Mouse (Mus musculus) hindbrain, embryonic 14.5 days (tissue): ENCODE measurements around the gene Dock2. TPM values are rescaled to one million over a fixed set of nuclear protein-coding genes. Genes with fewer than 3 reads are reported as not detected.

Experiments used
- ATAC-seq: fragments of 200-750 bp; cut with Nextera tagmentation; 2 replicates; pipeline ENCODE4 v1.8.0; 2017; ENCODE audit warnings: moderate number of reproducible peaks, mild to moderate bottlenecking, moderate TSS enrichment, moderate library complexity; ENCODE audit not compliant: low FRiP score
- DNase-seq: peaks from one replicate; pipeline ENCODE4 v3.0.0-alpha.2; 2015; ENCODE audit warnings: low spot score
- H3K27ac ChIP-seq: fragments of 300-500 bp; sonication (generic); 2 replicates; pipeline ENCODE4 v1.5.1; 2014; ENCODE audit warnings: mild to moderate bottlenecking, moderate library complexity
- H3K27me3 ChIP-seq: fragments of 300-500 bp; sonication (generic); 2 replicates; pipeline ENCODE4 v1.6.1; 2014; ENCODE audit warnings: mild to moderate bottlenecking, low read length, mixed read lengths; ENCODE audit not compliant: control insufficient read depth, insufficient read depth
- H3K36me3 ChIP-seq: fragments of 300-500 bp; sonication (generic); replicated peaks from 2 replicates; pipeline ENCODE4 v1.6.1; 2014; ENCODE audit not compliant: control insufficient read depth, insufficient read depth
- H3K4me1 ChIP-seq: fragments of 300-500 bp; sonication (generic); replicated peaks from 2 replicates; pipeline ENCODE4 v1.6.1; 2014; ENCODE audit warnings: antibody characterized with exemption, low read length, mixed read lengths; ENCODE audit not compliant: control insufficient read depth, insufficient read depth
- H3K4me2 ChIP-seq: fragments of 300-500 bp; sonication (generic); replicated peaks from 2 replicates; pipeline ENCODE4 v1.6.1; 2014; ENCODE audit warnings: mild to moderate bottlenecking, moderate library complexity
- H3K4me3 ChIP-seq: fragments of 300-500 bp; sonication (generic); replicated peaks from 2 replicates; pipeline ENCODE4 v1.5.1; 2014; ENCODE audit warnings: mild to moderate bottlenecking, low read length
- H3K9ac ChIP-seq: fragments of 300-500 bp; sonication (generic); 2 replicates; pipeline ENCODE4 v1.6.1; 2014
- H3K9me3 ChIP-seq: fragments of 300-500 bp; sonication (generic); 2 replicates; pipeline ENCODE4 v1.6.1; 2016; ENCODE audit warnings: low read length; ENCODE audit not compliant: control insufficient read depth
- WGBS: fragments of 180-500 bp; shearing (Covaris S2); extraction: QIAGEN DNeasy Blood & Tissue Kit; methylation state at CpG from one replicate; pipeline ENCODE4 v1.1.7; 2014; 5-methylcytosine and 5-hydroxymethylcytosine counted together
- polyA plus RNA-seq: library from polyadenylated mRNA; unstranded; fragments of >200 nt; fragmentation: Nextera tagmentation; extraction: Ambion mirVana; gene quantifications from 2 replicates; pipeline ENCODE4 v1.2.1, GENCODE M21; 2014

Dock2 gene
- polyA plus RNA-seq, 1 experiment from 2014 or later = 0.84 TPM

DNA sequence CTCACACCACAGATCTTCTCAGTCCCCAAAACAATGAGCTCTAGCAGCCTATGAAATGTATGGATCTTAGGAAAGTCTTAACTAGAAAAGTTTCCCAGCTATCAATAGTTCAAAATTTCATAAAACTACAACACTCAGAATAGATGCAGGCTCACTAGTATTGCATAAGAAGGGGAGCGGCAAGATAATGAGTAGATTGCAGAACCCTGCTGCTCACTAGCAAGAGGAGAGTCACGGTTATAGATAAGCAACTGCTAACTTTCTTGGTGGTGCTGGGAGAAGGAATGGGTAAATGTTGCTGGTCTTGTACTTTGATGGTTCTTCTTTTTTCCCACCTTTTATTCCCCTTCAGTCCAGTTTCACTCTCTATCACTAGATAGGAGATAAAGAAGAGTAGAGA lies 291.5 kb downstream of the Dock2 start:
- ATAC-seq = no peak

DNA sequence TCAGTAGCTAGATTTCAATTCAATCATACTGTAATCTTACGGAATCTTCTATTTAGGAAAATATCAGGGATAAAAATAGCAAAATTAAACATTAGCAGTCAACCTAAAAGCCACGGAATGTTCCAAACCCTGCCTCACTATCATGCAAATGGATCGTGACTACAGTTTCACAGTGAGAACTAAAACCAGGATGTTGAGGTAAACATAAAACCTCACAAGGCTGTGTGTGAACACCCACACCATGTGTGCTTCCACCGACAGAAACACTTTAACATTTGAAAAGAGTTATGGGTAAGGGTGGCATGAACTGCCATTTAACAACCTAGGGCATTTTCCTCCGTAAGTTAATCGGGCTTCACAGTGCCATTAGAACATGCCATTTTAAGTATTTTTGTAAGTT lies 294.1 kb downstream of the Dock2 start:
- no peak overlapping the region for H3K9ac ChIP-seq
- 89% methylated on average over 6 of the region's 6 CpGs for WGBS

More for the DNA sequence above, 291.5 kb downstream of the Dock2 start:
- Histone ChIP-seq H3K27me3 (no peaks in the 10 kb centered on the region), H3K27ac (no peak overlapping the region), H3K4me2 (no peak overlapping the region), H3K36me3 (no peaks in the 10 kb centered on the region), H3K4me3 (no peak overlapping the region), H3K9me3 (no peaks in the 10 kb centered on the region), H3K4me1 (no peaks in the 10 kb centered on the region), H3K9ac (no peak overlapping the region)
- 89% methylated on average over 2 of the region's 2 CpGs for WGBS
- no peak for DNase-seq

GRCm38 (mm10) chr11:34479301-34479700 lies 304.4 kb downstream of the Dock2 start:
- Histone ChIP-seq H3K4me3 (no peak overlapping the region), H3K27ac (no peak overlapping the region), H3K9ac (no peak overlapping the region), H3K4me1 (no peaks in the 10 kb centered on the region), H3K4me2 (no peak overlapping the region), H3K36me3 (no peaks in the 10 kb centered on the region), H3K9me3 (no peaks in the 10 kb centered on the region), H3K27me3 (no peaks in the 10 kb centered on the region)
- DNase-seq = no peak
- 86% methylated on average over 5 of the region's 5 CpGs for WGBS
- no peak for ATAC-seq

More for the DNA sequence above, 294.1 kb downstream of the Dock2 start:
- H3K4me3 ChIP-seq = no peak overlapping the region
- H3K4me2 ChIP-seq = no peak overlapping the region
- H3K4me1 ChIP-seq = no peaks in the 10 kb centered on the region
- H3K36me3 ChIP-seq = no peaks in the 10 kb centered on the region
- no peak for DNase-seq
- ATAC-seq = no peak
- no peak overlapping the region for H3K27ac ChIP-seq
- H3K9me3 ChIP-seq = no peaks in the 10 kb centered on the region
- H3K27me3 ChIP-seq = no peaks in the 10 kb centered on the region

GRCm38 (mm10) chr11:34469792-34470191 lies 313.9 kb downstream of the Dock2 start:
- 68% methylated on average over 2 of the region's 2 CpGs for WGBS
- no peak for ATAC-seq
- no peaks in the 10 kb centered on the region for H3K9me3 ChIP-seq
- H3K9ac ChIP-seq = no peak overlapping the region
- H3K27ac ChIP-seq = 0 out of 2 replicates have a peak overlapping the region, but pooled peaks have one; percentile 5
- no peaks in the 10 kb centered on the region for H3K36me3 ChIP-seq
- no peak overlapping the region for H3K4me3 ChIP-seq
- no peak overlapping the region for H3K4me2 ChIP-seq
- no peak for DNase-seq
- H3K4me1 ChIP-seq = no peaks in the 10 kb centered on the region
- H3K27me3 ChIP-seq = no peaks in the 10 kb centered on the region

DNA sequence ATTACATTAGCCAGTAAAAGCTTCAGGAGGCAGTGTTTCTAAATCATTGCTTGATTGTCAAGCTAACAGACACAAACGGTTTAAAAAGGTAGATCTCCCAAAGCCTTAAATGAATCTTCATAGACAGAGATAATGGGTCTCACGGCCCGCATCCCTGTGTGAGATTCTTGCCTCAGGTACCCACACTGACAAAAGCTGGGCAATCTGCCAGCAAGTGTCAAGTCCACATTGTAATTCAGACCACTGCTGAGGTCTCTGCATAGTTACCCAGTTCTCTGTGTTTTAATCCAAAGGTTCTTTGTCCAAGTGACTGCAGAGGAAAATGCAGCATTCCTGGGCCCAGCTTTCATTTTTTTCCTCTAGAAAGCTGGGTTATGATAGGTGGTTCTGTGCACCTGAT lies 315.1 kb downstream of the Dock2 start:
- 37% methylated on average over 3 of the region's 3 CpGs for WGBS
- ATAC-seq = no peak
- H3K4me2 ChIP-seq = no peak overlapping the region
- 0 out of 2 replicates have a peak overlapping the region, but pooled peaks have one; percentile 4 for H3K27ac ChIP-seq
- no peaks in the 10 kb centered on the region for H3K4me1 ChIP-seq
- H3K36me3 ChIP-seq = no peaks in the 10 kb centered on the region
- H3K27me3 ChIP-seq = no peaks in the 10 kb centered on the region
- DNase-seq = peak; percentile 69
- H3K9ac ChIP-seq = no peak overlapping the region
- no peak overlapping the region for H3K4me3 ChIP-seq
- H3K9me3 ChIP-seq = no peaks in the 10 kb centered on the region

DNA sequence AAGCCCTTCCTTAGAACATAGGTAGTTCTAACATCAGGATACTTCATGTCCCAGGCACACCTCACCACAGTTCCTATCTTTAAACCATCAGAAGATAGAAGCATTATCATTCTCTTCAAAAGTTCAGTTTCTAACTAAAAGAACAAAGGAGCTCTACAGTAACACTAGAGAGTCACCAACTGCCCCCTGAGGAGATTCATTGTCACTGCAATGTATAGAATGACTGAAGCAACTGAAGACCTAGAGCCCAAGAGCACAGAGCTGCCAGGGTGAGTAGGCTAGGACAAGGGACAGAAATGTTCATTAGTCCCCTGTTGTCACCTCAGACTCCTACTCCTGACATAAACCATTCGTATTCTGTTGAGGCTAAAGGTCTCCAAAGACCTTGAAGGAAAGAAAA lies 316.6 kb downstream of the Dock2 start:
- Histone ChIP-seq H3K27ac (no peak overlapping the region), H3K36me3 (no peaks in the 10 kb centered on the region), H3K4me3 (no peak overlapping the region), H3K27me3 (no peaks in the 10 kb centered on the region), H3K9me3 (no peaks in the 10 kb centered on the region), H3K9ac (no peak overlapping the region), H3K4me2 (no peak overlapping the region), H3K4me1 (no peaks in the 10 kb centered on the region)
- DNase-seq = no peak
- ATAC-seq = no peak
- WGBS = 58% methylated on average over 1 of the region's 1 CpGs

DNA sequence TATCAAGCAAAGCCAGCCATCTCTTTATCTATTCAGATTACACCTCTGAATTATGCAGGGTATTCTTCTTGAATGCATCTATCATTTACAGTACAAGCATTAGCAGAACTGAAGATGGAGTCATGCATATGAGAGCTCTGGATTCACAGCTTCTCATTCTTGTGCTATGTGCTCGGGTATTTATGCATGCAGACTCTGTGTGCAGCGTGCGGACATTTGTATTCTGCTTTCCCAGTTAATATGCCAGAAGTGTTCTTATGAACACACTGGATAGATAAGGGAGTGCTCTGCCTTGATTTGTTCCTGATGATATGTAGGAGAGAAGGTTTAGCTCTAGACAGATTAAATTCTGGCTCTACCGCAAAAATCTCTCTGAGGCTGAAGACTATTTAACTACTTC lies 333.7 kb downstream of the Dock2 start:
- 71% methylated on average over 4 of the region's 4 CpGs for WGBS
- no peak for DNase-seq
- no peaks in the 10 kb centered on the region for H3K36me3 ChIP-seq
- no peak for ATAC-seq
- H3K27ac ChIP-seq = no peak overlapping the region
- no peak overlapping the region for H3K4me3 ChIP-seq
- H3K9ac ChIP-seq = no peak overlapping the region
- H3K4me1 ChIP-seq = no peaks in the 10 kb centered on the region
- H3K9me3 ChIP-seq = no peaks in the 10 kb centered on the region
- no peak overlapping the region for H3K4me2 ChIP-seq
- H3K27me3 ChIP-seq = no peaks in the 10 kb centered on the region

DNA sequence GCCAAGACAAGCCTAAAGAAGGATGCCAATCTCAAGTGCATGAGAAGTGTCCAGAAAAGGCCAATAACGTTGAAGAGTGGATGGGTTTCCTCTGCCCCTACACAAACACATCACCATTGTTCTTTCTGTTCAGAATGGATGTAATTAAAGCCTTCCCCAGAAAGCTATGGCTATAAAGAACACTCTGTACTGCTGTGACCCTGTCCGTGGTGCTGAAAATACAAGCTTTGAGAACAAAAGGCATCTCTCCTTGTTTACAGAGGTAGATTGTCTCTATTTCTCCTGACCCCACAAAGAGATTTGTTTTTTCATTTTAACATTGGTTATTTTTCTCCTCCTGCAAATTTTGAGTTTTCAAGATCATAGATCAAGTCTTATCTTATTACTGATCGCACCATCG lies 335.8 kb downstream of the Dock2 start:
- 41% methylated on average over 4 of the region's 4 CpGs for WGBS
- Histone ChIP-seq H3K9me3 (no peaks in the 10 kb centered on the region), H3K4me2 (no peak overlapping the region), H3K27ac (no peak overlapping the region), H3K36me3 (no peaks in the 10 kb centered on the region), H3K4me1 (no peaks in the 10 kb centered on the region), H3K27me3 (no peaks in the 10 kb centered on the region), H3K4me3 (no peak overlapping the region), H3K9ac (no peak overlapping the region)
- ATAC-seq = no peak
- DNase-seq = peak; percentile 54

GRCm38 (mm10) chr11:34438429-34438828 lies 345.3 kb downstream of the Dock2 start:
- Histone ChIP-seq H3K4me2 (no peak overlapping the region), H3K27me3 (no peaks in the 10 kb centered on the region), H3K4me3 (no peak overlapping the region), H3K4me1 (no peaks in the 10 kb centered on the region), H3K9ac (no peak overlapping the region), H3K36me3 (no peaks in the 10 kb centered on the region), H3K9me3 (no peaks in the 10 kb centered on the region), H3K27ac (no peak overlapping the region)
- ATAC-seq = no peak
- WGBS = 71% methylated on average over 2 of the region's 2 CpGs
- DNase-seq = no peak

DNA sequence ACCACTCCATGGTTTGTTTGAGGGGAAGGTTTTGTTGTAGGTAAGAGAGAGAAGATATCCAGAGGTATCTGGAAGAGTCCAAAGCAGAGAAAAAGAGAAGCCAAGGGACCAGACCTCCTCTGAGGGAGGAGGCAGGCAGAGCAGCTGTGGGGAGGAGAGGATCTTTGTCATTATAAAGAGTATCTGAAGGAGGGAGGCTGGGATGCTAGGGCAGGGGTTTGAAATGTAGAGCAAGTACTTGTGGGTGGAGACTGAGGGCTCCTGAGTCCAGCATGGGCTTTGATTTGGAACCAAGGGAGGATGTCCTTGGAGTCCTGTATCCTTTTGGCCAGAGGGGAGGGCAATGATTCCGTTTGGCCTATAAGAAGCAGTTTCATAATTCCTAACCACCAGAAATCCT lies 346.2 kb downstream of the Dock2 start:
- no peak overlapping the region for H3K9ac ChIP-seq
- no peak overlapping the region for H3K4me2 ChIP-seq
- no peak for ATAC-seq
- no peaks in the 10 kb centered on the region for H3K36me3 ChIP-seq
- no peaks in the 10 kb centered on the region for H3K27me3 ChIP-seq
- DNase-seq = no peak
- no peaks in the 10 kb centered on the region for H3K4me1 ChIP-seq
- no peak overlapping the region for H3K27ac ChIP-seq
- H3K9me3 ChIP-seq = no peaks in the 10 kb centered on the region
- WGBS = 54% methylated on average over 1 of the region's 1 CpGs
- no peak overlapping the region for H3K4me3 ChIP-seq
